Mouse (Mus musculus) ES-E14 (cell line): ENCODE data around the gene Mast4.

Experiments used
- CHD2 ChIP-seq: IDR thresholded peaks from 2 replicates; pipeline ENCODE4 v1.6.1; 2014; ENCODE audit warnings: mild to moderate bottlenecking, low read depth, low read length, inconsistent platforms
- HCFC1 ChIP-seq: IDR thresholded peaks from 2 replicates; pipeline ENCODE4 v1.6.1; 2012; ENCODE audit warnings: low read length, inconsistent platforms, borderline replicate concordance; ENCODE audit not compliant: insufficient read depth
- MAFK ChIP-seq: IDR thresholded peaks from 2 replicates; pipeline ENCODE4 v1.6.1; 2014; ENCODE audit warnings: mild to moderate bottlenecking, low read depth, low read length, inconsistent platforms; ENCODE audit not compliant: insufficient read depth
- ZC3H11A ChIP-seq: IDR thresholded peaks from 2 replicates; pipeline ENCODE4 v1.6.1; 2012; ENCODE audit warnings: low read depth, mild to moderate bottlenecking, inconsistent platforms, low read length, borderline replicate concordance
- ZNF384 ChIP-seq: IDR thresholded peaks from 2 replicates; pipeline ENCODE4 v1.6.1; 2012; ENCODE audit warnings: low read depth, low read length, inconsistent platforms

GRCm38 (mm10) chr13:103344006-103344720, 9.9 kb upstream of the Mast4 start:
- TF ChIP-seq HCFC1 (no peak), ZC3H11A (no peak), ZNF384 (no peak), CHD2 (no peak), MAFK (no peak)
